Mouse (Mus musculus) hindbrain, embryonic 11.5 days (tissue): Measurements from ENCODE around the gene Hoxd13. TPM values are rescaled to one million over a fixed set of nuclear protein-coding genes. Genes with fewer than 3 reads are reported as not detected.

ENCODE experiments used
- ATAC-seq: fragments of 200-750 bp; cut with Nextera tagmentation; 2 replicates; pipeline ENCODE4 v1.8.0; 2017; ENCODE audit warnings: mild to moderate bottlenecking, moderate TSS enrichment, moderate library complexity; ENCODE audit not compliant: low FRiP score
- DNase-seq: peaks from one replicate; pipeline ENCODE4 v3.0.0-alpha.2; 2015; ENCODE audit warnings: low spot score
- H3K27ac ChIP-seq: fragments of 300-500 bp; sonication (generic); 2 replicates; pipeline ENCODE4 v1.5.1; 2014; ENCODE audit warnings: mild to moderate bottlenecking, low read depth, low read length
- H3K27me3 ChIP-seq: fragments of 300-500 bp; sonication (generic); 2 replicates; pipeline ENCODE4 v1.6.1; 2014; ENCODE audit warnings: mild to moderate bottlenecking, low read length, moderate library complexity, mixed read lengths; ENCODE audit not compliant: control insufficient read depth, insufficient read depth
- H3K36me3 ChIP-seq: fragments of 300-500 bp; sonication (generic); 2 replicates; pipeline ENCODE4 v1.6.1; 2014; ENCODE audit warnings: mild to moderate bottlenecking, low read length, moderate library complexity, mixed read lengths; ENCODE audit not compliant: control insufficient read depth, insufficient read depth
- H3K4me1 ChIP-seq: fragments of 300-500 bp; sonication (generic); replicated peaks from 2 replicates; pipeline ENCODE4 v1.6.1; 2014; ENCODE audit warnings: low read length, mixed read lengths; ENCODE audit not compliant: control insufficient read depth, insufficient read depth
- H3K4me2 ChIP-seq: fragments of 300-500 bp; sonication (generic); replicated peaks from 2 replicates; pipeline ENCODE4 v1.6.1; 2014; ENCODE audit warnings: mild to moderate bottlenecking, low read depth, low read length
- H3K4me3 ChIP-seq: fragments of 300-500 bp; sonication (generic); 2 replicates; pipeline ENCODE4 v1.5.1; 2014; ENCODE audit warnings: low read depth, low read length
- H3K9ac ChIP-seq: fragments of 300-500 bp; sonication (generic); 2 replicates; pipeline ENCODE4 v1.6.1; 2014; ENCODE audit warnings: low read depth, low read length
- H3K9me3 ChIP-seq: fragments of 300-500 bp; sonication (generic); 2 replicates; pipeline ENCODE4 v1.6.1; 2016; ENCODE audit warnings: low read length; ENCODE audit not compliant: control insufficient read depth
- WGBS: fragments of 180-500 bp; shearing (Covaris S2); extraction: QIAGEN DNeasy Blood & Tissue Kit; methylation state at CpG from one replicate; pipeline ENCODE4 v1.1.7; 2014; 5-methylcytosine and 5-hydroxymethylcytosine counted together
- polyA plus RNA-seq: library from polyadenylated mRNA; unstranded; fragments of >200 nt; fragmentation: Nextera tagmentation; extraction: Ambion mirVana; gene quantifications from 2 replicates; pipeline ENCODE4 v1.2.1, GENCODE M21; 2014

Gene Hoxd13
- polyA plus RNA-seq, 1 experiment from 2014 or later: not detected

DNA sequence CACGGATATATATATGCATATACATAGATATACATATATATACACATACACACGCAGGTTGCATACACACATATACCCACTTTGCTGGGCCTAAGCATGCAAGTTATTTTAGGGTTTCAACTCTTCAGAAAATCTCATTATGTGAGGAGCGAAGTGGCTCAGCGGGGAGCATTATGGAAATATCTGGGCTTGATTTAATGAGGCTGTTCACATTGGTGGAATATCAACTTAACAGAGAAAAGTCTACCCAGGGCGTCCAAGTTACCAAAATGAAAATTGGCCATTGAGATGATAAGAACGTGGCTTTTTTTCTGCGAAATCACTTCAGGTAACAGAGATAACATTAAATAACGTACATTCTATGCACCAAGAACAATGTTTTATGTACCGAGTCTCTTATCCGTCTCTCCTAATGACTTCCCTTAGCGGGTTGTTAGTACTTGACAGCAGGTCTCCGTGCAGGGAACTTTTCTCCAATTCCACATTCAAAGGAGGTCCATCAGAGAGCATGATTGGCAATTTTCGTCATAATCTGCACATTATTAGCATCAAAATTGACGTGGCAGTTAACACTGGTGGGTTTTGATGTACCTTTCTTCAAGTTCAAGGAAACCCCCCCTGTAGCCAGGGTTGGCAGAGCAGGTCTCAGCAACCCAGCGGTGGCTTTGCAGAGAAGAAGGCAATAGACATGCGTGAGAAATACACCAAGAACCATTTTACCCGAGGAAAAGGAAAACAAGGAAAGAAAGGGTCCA, 14.2 kb upstream of the Hoxd13 start:
- H3K36me3 ChIP-seq: no peaks in the 10 kb centered on the region
- ATAC-seq (no peak), DNase-seq (peak; percentile 56)
- peaks cover 83% of the 10 kb centered on the region for H3K27me3 ChIP-seq
- no peak overlapping the region for H3K9ac ChIP-seq
- H3K4me1 ChIP-seq: peaks cover 5% of the 10 kb centered on the region; the same call in 1 of the 2 replicates
- H3K4me3 ChIP-seq: no peak overlapping the region
- no peaks in the 10 kb centered on the region for H3K9me3 ChIP-seq
- H3K4me2 ChIP-seq: no peak overlapping the region
- H3K27ac ChIP-seq: no peak overlapping the region
- 11% methylated on average over 17 of the region's 17 CpGs for WGBS

GRCm38 (mm10) chr2:74654743-74655419, 13.2 kb upstream of the Hoxd13 start:
- no peak overlapping the region; the same call in 1 of the 2 replicates for H3K4me2 ChIP-seq
- peak; percentile 58 for DNase-seq
- peaks cover 5% of the 10 kb centered on the region; the same call in 1 of the 2 replicates for H3K4me1 ChIP-seq
- WGBS: 5% methylated on average over 20 of the region's 20 CpGs
- ATAC-seq: peak; percentile 43; the same call in 1 of the 2 replicates
- H3K27ac ChIP-seq: no peak overlapping the region
- H3K9ac ChIP-seq: no peak overlapping the region
- peak overlapping the region; percentile 35; the same call in 1 of the 2 replicates for H3K4me3 ChIP-seq
- H3K27me3 ChIP-seq: peaks cover 83% of the 10 kb centered on the region
- no peaks in the 10 kb centered on the region for H3K36me3 ChIP-seq
- no peaks in the 10 kb centered on the region for H3K9me3 ChIP-seq

GRCm38 (mm10) chr2:74655420-74655781, 12.7 kb upstream of the Hoxd13 start:
- Histone ChIP-seq H3K4me2 (peak overlapping the region; percentile 42), H3K36me3 (no peaks in the 10 kb centered on the region), H3K27me3 (peaks cover 83% of the 10 kb centered on the region), H3K4me3 (peak overlapping the region; percentile 35), H3K9me3 (no peaks in the 10 kb centered on the region), H3K9ac (no peak overlapping the region; the same call in 1 of the 2 replicates), H3K4me1 (peaks cover 5% of the 10 kb centered on the region; the same call in 1 of the 2 replicates), H3K27ac (peak overlapping the region; percentile 42; the same call in 1 of the 2 replicates)
- WGBS: 2% methylated on average over 26 of the region's 47 CpGs
- DNase-seq: peak; percentile 62
- no peak for ATAC-seq

DNA sequence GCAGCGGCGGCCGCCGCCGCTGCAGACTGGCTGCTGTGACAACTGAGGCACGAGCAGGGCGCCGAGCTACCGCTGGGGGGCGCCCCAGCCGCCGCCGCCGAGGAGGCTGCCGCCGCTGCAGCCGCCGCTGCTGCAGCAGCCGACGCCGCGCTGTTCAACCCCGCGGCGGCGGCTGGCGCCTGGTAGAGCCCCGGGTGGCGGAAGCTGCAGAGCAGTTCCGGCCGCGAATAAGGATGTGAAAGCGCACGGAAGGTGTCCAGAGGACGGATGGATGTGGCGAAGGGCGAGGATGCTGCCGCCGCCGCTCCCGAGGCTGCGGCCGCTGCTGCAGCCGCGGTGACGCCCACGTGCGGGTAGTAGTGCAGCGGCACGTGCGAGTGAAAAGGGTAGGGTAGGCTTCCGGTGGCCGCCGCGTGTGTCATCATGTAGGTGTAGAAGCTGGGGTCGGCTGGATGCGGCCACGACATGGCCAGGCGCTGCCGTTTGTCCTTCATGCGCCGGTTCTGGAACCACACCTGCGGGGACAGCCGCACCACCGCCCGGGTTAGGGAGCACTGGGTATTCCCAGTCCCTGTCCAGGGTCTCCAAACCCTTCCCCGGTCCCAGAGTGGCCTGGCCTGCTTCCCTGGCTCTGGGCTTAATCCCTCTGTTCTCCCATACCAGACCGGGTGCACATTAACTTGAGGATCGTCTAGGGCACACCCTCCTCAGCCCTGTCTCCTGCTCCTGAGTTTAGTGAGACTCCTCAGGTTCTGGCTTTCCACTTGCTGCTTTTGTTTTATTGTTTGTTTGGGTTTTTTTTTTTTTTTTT, 12.1 kb upstream of the Hoxd13 start:
- H3K4me3 ChIP-seq: peak overlapping the region; percentile 35
- peaks cover 5% of the 10 kb centered on the region; the same call in 1 of the 2 replicates for H3K4me1 ChIP-seq
- DNase-seq (peak; percentile 80), ATAC-seq (no peak)
- H3K36me3 ChIP-seq: no peaks in the 10 kb centered on the region
- peak overlapping the region; percentile 42 for H3K4me2 ChIP-seq
- peak overlapping the region; percentile 44 for H3K9ac ChIP-seq
- peaks cover 83% of the 10 kb centered on the region for H3K27me3 ChIP-seq
- H3K27ac ChIP-seq: peak overlapping the region; percentile 42; the same call in 1 of the 2 replicates
- no peaks in the 10 kb centered on the region for H3K9me3 ChIP-seq
- WGBS: under 1% methylated on average over 55 of the region's 69 CpGs

DNA sequence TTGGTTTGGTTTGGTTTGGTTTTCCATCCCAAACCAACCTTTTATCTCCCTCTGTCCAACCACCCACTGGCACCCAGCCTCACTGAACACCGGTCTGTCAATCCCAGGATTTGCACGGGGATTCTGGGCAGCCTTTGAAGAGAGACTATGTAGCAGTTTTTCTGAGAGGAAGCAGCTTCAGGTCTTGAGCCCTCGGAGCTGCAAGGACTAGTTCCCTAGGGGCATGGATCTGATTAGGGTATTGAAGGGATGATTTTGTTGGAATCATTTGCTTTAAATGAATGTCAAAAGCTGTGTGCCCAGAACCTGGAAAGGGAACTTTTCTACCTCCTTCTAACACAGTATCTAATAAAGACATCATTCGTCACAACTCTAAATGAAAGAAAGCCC, 11.5 kb upstream of the Hoxd13 start:
- Histone ChIP-seq H3K4me3 (peak overlapping the region; percentile 8), H3K27me3 (peaks cover 86% of the 10 kb centered on the region), H3K9ac (no peak overlapping the region), H3K4me2 (no peak overlapping the region), H3K4me1 (peaks cover 7% of the 10 kb centered on the region; the same call in 1 of the 2 replicates), H3K36me3 (no peaks in the 10 kb centered on the region), H3K27ac (0 out of 2 replicates have a peak overlapping the region, but pooled peaks have one; percentile 42), H3K9me3 (no peaks in the 10 kb centered on the region)
- DNase-seq: peak; percentile 63
- WGBS: 3% methylated on average over 4 of the region's 4 CpGs
- no peak for ATAC-seq

GRCm38 (mm10) chr2:74657251-74658023, 10.7 kb upstream of the Hoxd13 start:
- peak overlapping the region; percentile 58; the same call in 1 of the 2 replicates for H3K27ac ChIP-seq
- WGBS: 2% methylated on average over 62 of the region's 62 CpGs
- H3K4me2 ChIP-seq: no peak overlapping the region; the same call in 1 of the 2 replicates

DNA sequence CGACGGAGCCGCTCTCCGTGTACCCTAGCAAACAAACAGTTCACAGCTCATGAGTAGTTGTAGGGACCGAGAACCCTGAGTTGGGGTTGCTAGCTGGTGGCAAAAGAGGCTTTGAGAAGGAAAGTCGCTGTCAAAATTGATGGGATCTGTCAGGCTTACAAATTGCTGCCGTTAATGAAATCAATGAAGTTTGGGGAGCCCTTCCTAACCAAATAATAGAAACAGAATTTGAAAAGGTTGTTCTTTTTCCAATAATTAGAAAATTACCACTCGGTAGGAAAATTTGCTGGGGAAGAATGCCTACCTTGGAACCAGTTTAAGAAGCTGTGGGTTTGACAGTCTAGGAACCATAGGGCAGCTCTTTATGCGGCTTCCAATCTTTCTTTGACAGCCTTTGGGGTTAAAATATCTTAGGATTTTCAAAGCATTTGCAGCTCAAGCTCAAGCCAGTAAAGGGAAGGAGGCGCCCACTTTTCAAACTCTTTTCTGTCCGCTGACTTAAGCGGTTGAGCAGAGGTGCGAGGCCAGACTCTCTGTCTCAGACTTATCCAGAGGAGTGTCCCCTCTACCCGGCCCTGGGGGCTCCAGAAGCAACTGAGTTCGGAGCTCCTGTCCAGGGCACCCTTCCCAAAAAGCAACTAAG, 10.0 kb upstream of the Hoxd13 start:
- Histone ChIP-seq H3K4me3 (peak overlapping the region; percentile 28), H3K4me1 (peaks cover 8% of the 10 kb centered on the region; the same call in 1 of the 2 replicates), H3K9ac (peak overlapping the region; percentile 49), H3K4me2 (no peak overlapping the region), H3K36me3 (no peaks in the 10 kb centered on the region), H3K27me3 (peaks cover 91% of the 10 kb centered on the region), H3K27ac (peak overlapping the region; percentile 58), H3K9me3 (no peaks in the 10 kb centered on the region)
- WGBS: 2% methylated on average over 15 of the region's 15 CpGs
- peak; percentile 70 for DNase-seq
- no peak for ATAC-seq

More at GRCm38 (mm10) chr2:74657251-74658023, 10.7 kb upstream of the Hoxd13 start:
- peaks cover 8% of the 10 kb centered on the region; the same call in 1 of the 2 replicates for H3K4me1 ChIP-seq
- ATAC-seq: no peak
- no peaks in the 10 kb centered on the region for H3K36me3 ChIP-seq
- peak overlapping the region; percentile 28 for H3K4me3 ChIP-seq
- H3K27me3 ChIP-seq: peaks cover 86% of the 10 kb centered on the region
- DNase-seq: peak; percentile 70
- H3K9ac ChIP-seq: peak overlapping the region; percentile 31; the same call in 1 of the 2 replicates
- H3K9me3 ChIP-seq: no peaks in the 10 kb centered on the region
